Mouse (Mus musculus) thymus, postnatal 25 days (tissue): ENCODE results near the gene Ttc21b.

ENCODE experiments used
- DNase-seq: peaks from one replicate; pipeline ENCODE4 v3.0.0; 2022

Ttc21b gene

DNA sequence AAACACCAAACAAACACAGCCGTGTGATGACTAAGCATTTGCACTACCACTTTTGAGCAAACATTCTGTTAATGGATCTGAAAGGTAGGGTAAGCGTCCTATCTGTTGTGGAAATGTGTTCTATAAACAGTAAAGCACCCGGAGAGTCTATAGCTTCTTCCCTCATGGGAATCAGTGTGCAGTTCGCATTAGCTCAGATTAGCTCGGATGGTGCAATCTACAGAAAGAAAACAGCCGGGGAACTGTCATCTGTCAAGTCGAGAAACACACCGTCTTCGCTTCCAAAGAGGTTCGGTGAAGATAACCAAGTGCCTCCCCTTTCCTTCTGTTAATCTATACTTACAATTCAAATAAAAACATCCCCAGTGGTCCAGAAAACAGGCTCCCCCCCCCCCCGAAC is 85.7 kb downstream of the Ttc21b start:
- no peak for DNase-seq

GRCm38 (mm10) chr2:66165025-66165424 is 91.4 kb downstream of the Ttc21b start:
- no peak for DNase-seq

- DNase-seq: no peak
Measured at GRCm38 (mm10) chr2:66158140-66158915, 98.1 kb downstream of the Ttc21b start.

DNA sequence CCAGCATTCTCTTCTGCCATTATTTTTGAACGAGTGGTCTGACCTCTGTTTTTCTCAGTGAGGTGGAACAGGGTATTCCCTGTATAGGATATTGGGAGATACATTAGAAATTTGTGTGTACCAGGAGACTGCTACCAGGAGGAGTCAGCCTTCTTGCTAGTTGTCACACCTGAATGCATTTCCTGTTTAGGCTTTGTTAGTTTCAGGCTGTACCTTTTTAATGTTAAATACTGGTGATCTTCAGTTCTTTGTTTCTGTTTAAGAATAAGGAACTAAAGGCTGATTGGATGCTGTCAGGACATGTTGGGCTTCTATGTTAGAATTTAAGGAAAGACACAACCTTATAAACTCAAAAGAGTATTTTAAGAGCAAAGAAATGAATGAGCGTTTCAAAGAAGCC is 105.0 kb downstream of the Ttc21b start:
- no peak for DNase-seq

GRCm38 (mm10) chr2:66150531-66150930 is 105.9 kb downstream of the Ttc21b start:
- DNase-seq: no peak

GRCm38 (mm10) chr2:66148654-66149230 is 107.7 kb downstream of the Ttc21b start:
- DNase-seq: no peak

DNA sequence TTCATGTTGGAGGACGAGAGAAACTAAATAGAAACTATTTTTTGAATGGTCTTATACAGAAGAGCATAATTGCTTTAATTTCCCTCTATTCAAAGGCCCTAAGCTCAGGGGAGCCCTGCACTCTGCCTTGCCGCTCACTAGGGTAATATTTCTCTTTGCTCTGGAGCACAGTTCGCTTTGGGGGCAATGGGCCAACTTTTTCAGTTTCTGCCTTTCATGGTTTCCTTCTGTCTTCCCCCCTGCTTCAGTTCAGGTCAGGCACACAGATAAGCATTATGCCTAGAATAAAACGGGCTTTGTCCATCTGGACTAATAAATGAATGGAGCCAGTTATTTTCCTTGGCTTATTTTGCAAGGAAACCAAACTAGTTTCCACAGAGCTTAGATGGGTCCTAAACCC is 109.9 kb downstream of the Ttc21b start:
- DNase-seq: no peak

DNA sequence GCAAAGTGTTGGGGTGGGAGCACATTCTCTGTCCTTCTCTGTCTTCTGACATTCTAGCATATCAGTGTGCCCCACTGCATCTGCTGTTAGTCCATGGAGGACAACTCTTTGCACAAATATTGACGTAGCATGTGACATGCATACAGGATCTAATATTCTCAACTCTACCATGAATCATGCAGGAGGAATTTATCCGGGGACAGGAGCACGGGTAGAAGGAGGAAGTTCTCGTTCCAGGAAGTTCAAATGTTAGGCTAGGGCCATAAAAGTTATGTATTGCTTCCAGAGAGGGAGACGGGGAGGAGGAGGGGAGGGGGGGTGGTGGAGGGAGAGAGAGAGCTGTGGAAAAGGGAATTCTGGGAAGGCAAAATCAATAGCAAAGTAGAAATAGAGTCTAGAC is 111.6 kb downstream of the Ttc21b start:
- no peak for DNase-seq

- no peak for DNase-seq
Measured at GRCm38 (mm10) chr2:66143284-66143683, 113.1 kb downstream of the Ttc21b start.

DNA sequence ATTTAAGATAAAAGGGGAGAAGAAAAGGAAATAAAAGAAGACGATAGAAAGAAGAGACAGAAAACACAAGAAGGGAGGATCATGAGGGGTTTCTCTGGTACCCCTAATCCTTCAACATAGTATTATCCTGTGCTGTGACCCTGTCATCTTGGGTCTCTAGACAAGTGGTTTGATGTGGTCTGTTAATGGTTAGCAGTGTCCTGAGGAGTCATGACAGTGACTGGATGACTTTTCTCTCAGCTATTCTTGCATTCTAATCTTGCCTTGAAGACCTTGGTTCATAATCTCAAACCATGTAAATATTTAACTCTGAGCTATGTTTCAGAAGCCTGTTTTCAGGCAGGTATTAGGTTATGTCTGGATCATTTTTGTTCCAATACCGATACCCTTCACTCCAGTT is 113.7 kb downstream of the Ttc21b start:
- no peak for DNase-seq

DNA sequence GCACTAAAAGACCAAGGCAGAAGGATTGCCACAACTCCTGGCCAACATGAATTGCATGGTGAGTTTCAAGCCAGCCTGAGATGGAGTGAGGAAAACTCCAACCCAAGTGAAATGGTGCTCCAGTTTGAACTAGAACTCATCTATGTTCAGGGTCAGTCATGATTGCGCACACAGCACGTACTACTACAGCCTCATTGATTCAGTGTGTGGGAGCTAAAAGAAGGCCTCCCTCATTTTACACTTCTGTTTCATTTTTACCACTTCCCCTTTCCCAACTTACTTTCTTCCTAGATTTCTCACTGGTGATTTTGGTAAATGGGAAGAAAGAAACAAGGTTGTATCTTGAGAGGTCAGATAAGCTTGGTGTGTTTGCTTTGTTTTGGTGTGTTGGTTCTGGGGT is 114.1 kb downstream of the Ttc21b start:
- no peak for DNase-seq

DNA sequence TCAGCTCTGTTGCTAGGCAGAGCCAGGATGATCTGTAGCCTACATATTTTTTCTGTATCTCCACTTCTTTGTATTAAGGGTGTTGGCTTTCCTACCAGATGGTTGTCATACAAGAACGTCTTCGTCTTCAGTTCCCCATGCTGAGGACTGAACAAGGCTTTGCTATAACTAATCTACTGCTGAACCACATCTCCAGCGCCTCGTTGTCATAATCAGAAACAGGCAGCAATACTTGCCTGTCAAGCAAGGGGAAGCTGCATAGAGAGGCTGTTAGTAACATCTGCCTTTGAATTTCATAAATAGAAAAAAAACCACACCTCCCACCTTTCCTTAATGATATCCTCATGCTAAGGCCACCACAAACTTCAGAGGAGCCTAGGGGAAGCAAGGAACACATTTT is 116.2 kb downstream of the Ttc21b start:
- no peak for DNase-seq
